Mouse (Mus musculus): ENCODE data around the gene Olfr552. TPM values are rescaled to one million over a fixed set of nuclear protein-coding genes. Genes with fewer than 3 reads are reported as not detected.
"Not testable (repeated sequence)": the region's sequence is repeated elsewhere in the genome, so short reads cannot be mapped to it uniquely, and the experiment has no call there.

Gene Olfr552
- total RNA-seq (2021) = not detected

DNA sequence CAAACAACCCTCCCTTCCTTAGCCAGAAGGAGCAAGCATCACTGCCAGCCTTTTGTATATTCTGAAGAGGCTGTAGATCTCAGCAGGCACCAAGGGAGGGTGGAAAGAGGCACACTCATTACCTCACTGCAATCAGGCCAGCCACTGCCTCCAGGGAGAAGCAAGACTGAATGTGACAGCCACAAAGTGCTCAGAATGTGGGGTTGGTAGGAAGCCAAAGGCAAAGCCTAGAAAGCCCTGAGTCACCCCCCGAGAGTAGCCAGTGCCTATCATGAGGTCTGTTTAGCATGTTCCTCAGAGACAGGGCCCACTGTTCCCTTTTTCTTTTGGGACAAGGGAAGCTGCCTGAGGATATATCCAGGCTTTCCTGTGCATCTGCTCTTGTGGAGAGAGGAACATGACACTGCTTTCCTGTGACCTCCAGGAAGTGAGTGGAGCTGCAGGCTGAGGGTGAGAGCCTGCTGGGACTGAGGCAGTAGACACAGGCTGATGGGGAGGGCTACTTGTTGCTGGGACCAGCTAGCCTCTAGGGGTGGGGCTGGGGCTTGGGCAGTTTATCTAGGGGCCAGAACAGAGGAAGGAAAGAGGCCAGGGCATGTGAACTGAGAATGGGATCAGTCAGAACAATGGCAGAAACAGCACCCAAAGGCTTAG lies at the start of gene Olfr552:
Gene Olfr552, plus strand, starts transcription at position 393 of the 654 bp plus-strand sequence.
- DNase-seq = no peak
- intact Hi-C loops (cut with DNase I) = no loop called here

- no peak for DNase-seq
- intact Hi-C loops (cut with DNase I) = no loop called here
These were observed 48.0 kb upstream of the Olfr552 start, which contains the start of gene Olfr549 for GRCm38 (mm10) chr7:102549570-102549969. TSS of gene Olfr549 (plus strand) at chr7:102549870.

- no peak for DNase-seq
- intact Hi-C loops (cut with DNase I) = no loop called here
These were observed 44.3 kb upstream of the Olfr552 start for GRCm38 (mm10) chr7:102553279-102553678.

DNA sequence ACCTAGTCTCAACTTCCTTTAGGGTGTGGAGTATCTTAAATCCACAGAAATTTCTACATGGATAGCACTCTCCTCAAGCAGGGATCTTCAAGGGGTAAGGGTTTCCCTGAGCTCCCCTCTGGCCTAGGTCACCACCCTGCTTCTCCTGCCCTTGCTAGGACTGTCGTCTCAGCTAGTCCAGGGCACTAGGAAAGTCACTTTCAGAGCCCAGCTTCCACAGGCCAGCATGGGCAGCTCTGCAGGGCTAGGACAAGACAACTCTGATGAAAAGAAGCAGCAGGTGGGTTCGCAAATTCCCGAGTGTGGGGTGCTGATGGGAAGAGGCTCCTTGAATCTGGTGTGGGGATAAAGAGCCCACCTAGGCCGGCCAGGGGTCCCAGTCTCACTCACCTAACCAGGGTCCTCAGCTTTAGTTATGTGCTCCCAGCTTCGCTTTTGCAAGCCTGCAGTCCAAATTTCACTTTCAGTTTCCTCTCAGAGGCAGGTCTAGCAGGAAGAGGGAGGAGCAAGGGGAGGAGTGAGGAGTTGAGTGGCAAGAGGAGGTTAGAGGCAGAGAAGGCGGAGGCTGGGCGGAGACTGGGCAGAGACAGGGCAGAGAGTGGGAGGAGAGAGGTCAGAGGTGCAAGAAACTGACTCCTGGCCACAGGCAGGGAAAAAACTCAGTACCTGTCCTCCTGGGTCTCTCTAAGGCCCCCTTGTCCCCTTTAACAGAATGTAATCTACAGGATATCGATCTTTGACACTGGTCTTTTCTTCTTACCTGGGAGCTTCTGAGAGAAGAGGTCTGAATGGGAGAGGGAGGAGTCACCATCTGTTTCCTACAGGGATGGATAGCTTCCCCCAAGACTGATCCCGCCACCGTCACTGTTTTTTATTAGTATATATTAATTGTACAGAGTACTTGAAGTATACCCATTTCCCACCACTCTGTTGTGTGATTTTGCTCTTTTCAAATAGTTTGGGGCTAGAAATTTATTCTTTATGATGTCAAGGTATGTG lies 32.3 kb upstream of the Olfr552 start, which contains the start of gene Trim21:
Gene Trim21, minus strand, starts transcription at position 488 of the 999 bp plus-strand sequence.
- intact Hi-C loops (cut with DNase I) = no loop called here
- peak; percentile 48 for DNase-seq

DNA sequence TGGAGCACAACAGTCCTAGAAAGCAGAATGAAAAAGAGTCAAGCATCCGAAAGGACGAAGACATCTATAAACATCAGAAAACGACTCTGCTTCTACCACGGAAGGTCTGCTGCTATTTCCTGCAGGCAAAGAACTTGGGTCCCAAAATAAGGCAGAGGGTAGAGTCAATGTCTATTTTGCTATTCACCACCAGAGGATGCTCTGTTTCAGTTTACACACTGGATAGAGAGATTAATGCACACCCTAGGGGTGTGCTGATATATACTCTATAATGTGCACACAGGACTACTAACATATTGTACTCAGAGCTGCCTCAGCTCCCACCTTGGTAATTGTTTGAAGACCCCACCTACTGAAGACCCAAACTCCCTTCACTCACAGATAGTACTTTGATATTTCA lies 31.4 kb upstream of the Olfr552 start:
- no peak for DNase-seq
- intact Hi-C loops (cut with DNase I) = no loop called here

GRCm38 (mm10) chr7:102571142-102571541 lies 26.4 kb upstream of the Olfr552 start, which contains the start of gene Olfr550:
TSS of gene Olfr550 (plus strand) at chr7:102571442.
- no peak for DNase-seq
- intact Hi-C loops (cut with DNase I) = no loop called here

DNA sequence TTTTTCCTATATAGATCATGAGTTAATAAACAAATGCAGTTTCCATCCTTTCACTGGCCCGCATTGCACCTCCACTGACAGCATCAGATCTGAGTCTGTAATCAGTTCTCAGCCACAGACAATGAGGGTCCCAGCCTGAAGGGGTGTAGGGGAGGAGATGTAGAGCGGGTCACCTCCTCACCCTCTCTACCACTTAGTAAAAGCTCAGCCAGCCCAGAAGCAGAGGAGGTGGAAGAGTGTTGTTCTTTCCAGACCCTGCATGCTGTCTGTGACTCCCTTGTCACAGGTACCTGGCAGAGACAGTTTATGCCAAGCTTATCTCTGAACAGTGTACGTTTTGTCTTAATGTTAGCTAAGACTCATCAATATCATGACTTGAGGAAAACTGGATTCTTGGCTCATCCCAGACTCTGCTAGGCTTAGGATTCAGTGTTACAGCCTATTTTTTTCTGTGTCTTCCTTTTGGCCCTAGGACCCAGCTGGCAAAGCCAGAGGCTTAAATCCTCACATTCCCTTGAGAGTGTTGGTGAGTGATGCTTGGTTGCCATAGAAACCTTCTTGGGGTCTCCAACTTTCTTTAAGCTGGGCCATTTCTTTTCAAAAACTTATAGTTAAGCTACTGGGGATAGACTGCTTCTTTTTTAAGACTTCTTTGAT lies 24.3 kb upstream of the Olfr552 start:
- DNase-seq = no peak
- intact Hi-C loops (cut with DNase I) = no loop called here

DNA sequence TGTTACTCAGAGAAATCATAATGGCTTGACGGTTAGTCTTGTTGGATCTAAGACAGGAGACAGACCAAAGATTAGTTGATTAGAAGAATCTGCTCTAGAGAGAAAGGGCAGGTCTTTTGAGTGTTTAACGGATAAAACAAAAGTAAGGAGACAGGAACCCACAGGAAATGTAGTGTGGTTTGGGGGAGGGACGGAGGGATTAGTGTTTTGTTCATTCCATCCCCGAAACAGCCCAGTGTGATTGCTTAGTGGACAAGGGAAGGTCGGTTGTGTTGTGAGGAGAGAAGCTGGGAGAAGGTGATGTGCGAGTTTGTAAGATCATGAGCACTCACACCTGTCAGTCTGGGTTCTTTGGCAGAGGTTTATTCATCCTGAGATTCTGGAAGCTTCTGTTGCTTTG lies 21.6 kb upstream of the Olfr552 start:
- DNase-seq = no peak
- intact Hi-C loops (cut with DNase I) = no loop called here

GRCm38 (mm10) chr7:102591786-102592185 lies 5.8 kb upstream of the Olfr552 start, which contains the start of gene Olfr551:
TSS of gene Olfr551 (minus strand) at chr7:102591886.
- intact Hi-C loops (cut with DNase I) = no loop called here
- DNase-seq = no peak

- no peak for DNase-seq
- intact Hi-C loops (cut with DNase I) = no loop called here
These were observed 20.5 kb downstream of the Olfr552 start, which contains the start of gene Olfr553 for GRCm38 (mm10) chr7:102618118-102618517. TSS of gene Olfr553 (minus strand) at chr7:102618218.

- intact Hi-C loops (cut with DNase I) = no loop called here
- DNase-seq = peak; percentile 42
These were observed 22.0 kb downstream of the Olfr552 start for GRCm38 (mm10) chr7:102619608-102620007.

DNA sequence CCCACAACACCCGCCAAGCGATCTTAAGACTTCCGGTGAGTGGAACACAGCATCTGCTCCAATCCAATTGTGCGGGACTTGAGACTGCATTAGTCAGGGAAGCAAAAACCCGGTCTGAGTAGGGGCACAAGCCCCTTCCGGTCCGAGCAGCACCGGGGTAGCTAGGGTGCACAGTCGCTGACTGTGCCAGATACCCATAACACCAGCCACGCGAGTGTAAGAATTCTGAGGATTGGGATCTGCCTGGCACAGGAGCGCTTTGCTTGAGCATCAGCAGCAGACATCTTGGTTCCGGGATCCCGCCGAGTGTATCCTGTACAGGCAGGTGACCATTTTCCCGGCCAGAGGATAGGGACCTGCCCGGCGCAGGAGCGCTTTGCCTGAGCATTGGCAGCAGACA lies 22.8 kb downstream of the Olfr552 start:
- intact Hi-C loops (cut with DNase I); DNase-seq: not testable (repeated sequence)

- peak; percentile 21 for DNase-seq
- intact Hi-C loops (cut with DNase I) = loop anchor here (10.0 kb wide), 1 partner anchor 122 kb away; no protein-coding TSS in a partner anchor
These were observed 39.1 kb downstream of the Olfr552 start for GRCm38 (mm10) chr7:102636665-102637064.

GRCm38 (mm10) chr7:102638132-102638531 lies 40.6 kb downstream of the Olfr552 start, which contains the start of gene Olfr554:
TSS of gene Olfr554 (plus strand) at chr7:102638432.
- DNase-seq = no peak
- intact Hi-C loops (cut with DNase I) = loop anchor here (10.0 kb wide), 1 partner anchor 123 kb away; no protein-coding TSS in a partner anchor

DNA sequence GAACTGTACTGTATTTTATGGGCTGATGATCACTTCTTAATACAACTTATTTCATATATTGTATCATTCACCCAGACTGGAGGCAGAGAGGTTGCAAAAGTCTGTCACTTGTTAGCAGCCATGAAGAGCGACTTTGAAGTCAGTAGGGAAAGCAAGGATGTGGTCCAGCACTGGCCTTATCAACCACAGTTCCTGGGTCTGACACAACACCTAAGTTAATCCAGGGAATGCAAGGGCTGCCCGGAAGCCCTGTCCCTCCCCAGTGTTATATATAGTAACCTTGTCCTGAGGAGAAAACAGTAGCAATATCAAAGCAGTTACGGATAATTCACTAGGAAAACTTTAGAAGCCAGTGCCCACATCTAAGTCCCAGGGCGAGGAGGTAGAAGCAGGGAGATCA lies 47.4 kb downstream of the Olfr552 start:
- intact Hi-C loops (cut with DNase I); DNase-seq: not testable (repeated sequence)

Other genes starting within 250 kb of the Olfr552 start
- gene Rrm1, start 156.1 kb upstream of the Olfr552 start, total RNA-seq (2021) = 10 to 100 TPM; 24.8 to 25.0 TPM
- gene Olfr543, start 116.1 kb upstream of the Olfr552 start, total RNA-seq (2021) = not detected
- not detected for gene Olfr544, start 109.5 kb upstream of the Olfr552 start, total RNA-seq (2021)
- gene Olfr545, start 98.2 kb upstream of the Olfr552 start, total RNA-seq (2021) = not detected
- not detected for gene Olfr547, start 63.0 kb upstream of the Olfr552 start, total RNA-seq (2021)
- not detected for gene Olfr548-ps1, start 56.9 kb upstream of the Olfr552 start, total RNA-seq (2021)
- gene Olfr549, start 47.9 kb upstream of the Olfr552 start, total RNA-seq (2021) = not detected
- gene Trim21, start 32.3 kb upstream of the Olfr552 start, total RNA-seq (2021) = 1 to 10 TPM; 1.9 to 2.3 TPM
- under 1 TPM in 1 of 2 experiments, not detected in 1; 0.08 TPM for gene Olfr550, start 26.3 kb upstream of the Olfr552 start, total RNA-seq (2021)
- not detected for gene Olfr551, start 5.9 kb upstream of the Olfr552 start, total RNA-seq (2021)
- gene Olfr553, start 20.4 kb downstream of the Olfr552 start, total RNA-seq (2021) = not detected
- gene Olfr554, start 40.7 kb downstream of the Olfr552 start, total RNA-seq (2021) = not detected
- not detected for gene Olfr555, start 61.1 kb downstream of the Olfr552 start, total RNA-seq (2021)
- gene Olfr556, start 67.1 kb downstream of the Olfr552 start, total RNA-seq (2021) = not detected
- 1 to 10 TPM; 5.9 to 6.1 TPM for gene Trim68, start 89.6 kb downstream of the Olfr552 start, total RNA-seq (2021)
- gene Olfr557, start 98.1 kb downstream of the Olfr552 start, total RNA-seq (2021) = not detected
- under 1 TPM; 0.12 to 0.14 TPM for gene Olfr558, start 104.4 kb downstream of the Olfr552 start, total RNA-seq (2021)
- gene Olfr33, start 121.3 kb downstream of the Olfr552 start, total RNA-seq (2021) = not detected
- not detected for gene Olfr559, start 129.7 kb downstream of the Olfr552 start, total RNA-seq (2021)
- not detected for gene Olfr560, start 161.6 kb downstream of the Olfr552 start, total RNA-seq (2021)
- gene Olfr78, start 161.7 kb downstream of the Olfr552 start, total RNA-seq (2021) = under 1 TPM; 0.28 to 0.36 TPM
- gene Olfr561, start 173.5 kb downstream of the Olfr552 start, total RNA-seq (2021) = not detected
- gene Olfr564, start 205.7 kb downstream of the Olfr552 start, total RNA-seq (2021) = not detected